Mouse (Mus musculus) myocyte (in vitro differentiated cells): Measurements from ENCODE around the gene Jmjd6.
"Not testable (repeated sequence)": the region's sequence is repeated elsewhere in the genome, so short reads cannot be mapped to it uniquely, and the experiment has no call there.

Source experiments
- POLR2A ChIP-seq: IDR thresholded peaks from one replicate; pipeline ENCODE4 v1.6.1; 2011; ENCODE audit warnings: low read depth, mild to moderate bottlenecking, control low read depth, moderate library complexity; ENCODE audit not compliant: insufficient read length
- USF1 ChIP-seq: IDR thresholded peaks from one replicate; pipeline ENCODE4 v1.6.1; 2011; ENCODE audit warnings: low read depth, mild to moderate bottlenecking, control low read depth, moderate library complexity

GRCm38 (mm10) chr11:116848877-116849178 is 5.6 kb upstream of the Jmjd6 start:
- not testable (repeated sequence) for TF ChIP-seq POLR2A, USF1
